Mouse (Mus musculus): ENCODE results near the gene Bspry. TPM values are rescaled to one million over a fixed set of nuclear protein-coding genes. Genes with fewer than 3 reads are reported as not detected.

Gene Bspry
- 0.36 and 0.69 TPM in 2 replicates for total RNA-seq (2023)

GRCm38 (mm10) chr4:62479937-62480708 lies at the start of gene Bspry:
Gene Bspry, plus strand, starts transcription at chr4:62480053.

GRCm38 (mm10) chr4:62435081-62435480 lies 44.8 kb upstream of the Bspry start, which contains the start of gene Rnf183:
Gene Rnf183, minus strand, starts transcription at chr4:62435252.

GRCm38 (mm10) chr4:62470598-62471051 lies 9.2 kb upstream of the Bspry start, which contains the start of gene Wdr31:
Gene Wdr31, minus strand, starts transcription at chr4:62470896.

GRCm38 (mm10) chr4:62503374-62503970 lies 23.6 kb downstream of the Bspry start, which contains the start of gene Hdhd3:
Gene Hdhd3, minus strand, starts transcription at chr4:62503467.

GRCm38 (mm10) chr4:62519849-62520233 lies 40.0 kb downstream of the Bspry start, which contains the start of gene Alad:
Gene Alad, minus strand, starts transcription at chr4:62519918.

GRCm38 (mm10) chr4:62524651-62525488 lies 45.0 kb downstream of the Bspry start, which contains the start of the genes Pole3 and 4933430I17Rik:
Gene Pole3, minus strand, starts transcription at chr4:62525068.
Gene 4933430I17Rik, plus strand, starts transcription at chr4:62525369.

Other genes with a start within 250 kb of the Bspry start
- not detected in 2 replicates for gene Zfp37, start 249.0 kb upstream of the Bspry start, total RNA-seq (2023)
- 56.2 and 70.8 TPM in 2 replicates for gene Slc31a2, start 217.5 kb upstream of the Bspry start, total RNA-seq (2023)
- 85.9 and 99.2 TPM in 2 replicates for gene Fkbp15, start 119.5 kb upstream of the Bspry start, total RNA-seq (2023)
- gene Slc31a1, start 119.3 kb upstream of the Bspry start, total RNA-seq (2023), result 13.2 and 13.6 TPM in 2 replicates
- gene Cdc26, start 71.4 kb upstream of the Bspry start, total RNA-seq (2023), result 28.3 and 30.1 TPM in 2 replicates
- 7.7 and 9.6 TPM in 2 replicates for gene Prpf4, start 71.3 kb upstream of the Bspry start, total RNA-seq (2023)
- not detected in 2 replicates for gene Rnf183, start 44.8 kb upstream of the Bspry start, total RNA-seq (2023)
- not detected in 2 replicates for gene Wdr31, start 9.2 kb upstream of the Bspry start, total RNA-seq (2023)
- gene Hdhd3, start 23.4 kb downstream of the Bspry start, total RNA-seq (2023), result 0.88 TPM in 1 of 2 replicates, not detected in the other
- gene Alad, start 39.9 kb downstream of the Bspry start, total RNA-seq (2023), result 5.5 and 7.0 TPM in 2 replicates
- gene Pole3, start 45.0 kb downstream of the Bspry start, total RNA-seq (2023), result 12.1 and 15.4 TPM in 2 replicates
- 0.51 TPM in 1 of 2 replicates, not detected in the other for gene 4933430I17Rik, start 45.3 kb downstream of the Bspry start, total RNA-seq (2023)
- 75.7 and 81.2 TPM in 2 replicates for gene Rgs3, start 79.8 kb downstream of the Bspry start, total RNA-seq (2023)